ENCODE assay signal across 16 mouse cellular contexts in the genomic region with DNA sequence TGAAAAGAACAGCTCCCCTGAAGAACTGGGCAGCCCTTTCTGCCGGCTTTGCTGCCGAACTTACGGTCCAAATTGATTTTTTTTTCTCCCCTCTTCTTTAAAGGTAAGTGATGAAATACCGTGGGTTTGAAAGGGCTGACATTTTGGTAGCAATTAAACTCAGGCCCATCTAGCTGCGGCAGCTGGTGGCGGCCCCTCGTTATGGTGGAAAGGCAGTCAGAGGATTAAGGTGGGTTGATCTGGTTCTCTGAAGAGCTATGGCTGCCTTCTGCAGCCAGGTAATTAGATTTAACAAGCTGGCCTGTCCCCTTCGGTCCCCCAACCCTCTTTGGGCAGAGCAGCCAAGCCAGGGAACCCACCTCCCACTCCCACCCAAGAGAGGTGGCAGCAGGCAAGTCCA.
DNase-seq lines count a peak whose midpoint lies in the region; ATAC-seq and TF ChIP-seq lines count a peak whose summit lies in the region.
"Had no signal": no experiment of that assay in that cellular context is flagged by ENCODE, and none has a peak within 500 bp of the region (broad histone marks: within the 10 kb centered on the region; RNA-seq: fewer than 3 reads in every experiment).

No protein-coding gene starts in this region.

- no peak for TF ChIP-seq CTCF in forebrain, postnatal 0 days (IDR thresholded peaks at IDR 0.05; ENCODE audit: low read depth)

- no peak overlapping the region for H3K4me3 ChIP-seq in forebrain, postnatal 0 days (ENCODE audit: low read depth, low read length)
- no peak overlapping the region for H3K4me3 ChIP-seq in forebrain, embryonic 11.5 days (ENCODE audit: low read depth, low read length)
- no peak overlapping the region for H3K4me3 ChIP-seq in midbrain, embryonic 14.5 days (replicated peaks; ENCODE audit: low read depth, low read length)
- no peak overlapping the region for H3K4me3 ChIP-seq in midbrain, embryonic 13.5 days (replicated peaks)
- no peak overlapping the region for H3K4me3 ChIP-seq in neural tube, embryonic 13.5 days
- H3K4me3 ChIP-seq: embryonic facial prominence, embryonic 10.5 days; heart, embryonic 13.5 days had no signal

- no peak for DNase-seq in forebrain, postnatal 0 days
- no peak for DNase-seq in forebrain, embryonic 11.5 days (ENCODE audit: low spot score)
- peak; percentile 22 for DNase-seq in midbrain, embryonic 14.5 days
- peak; percentile 7 for DNase-seq in forelimb bud, embryonic 11.5 days (ENCODE audit: low read depth, low spot score)
- DNase-seq in heart, adult 18-20 months: no peak
- DNase-seq: adrenal gland, adult 2 months; adrenal gland, postnatal 25 days; cerebellum, adult 2 months; cerebellum, postnatal 10 days; gastrocnemius, postnatal 14 days; heart, postnatal 36 days had no signal

- no peak for ATAC-seq in forebrain, postnatal 0 days
- no peak for ATAC-seq in forebrain, embryonic 11.5 days (replicated peaks; ENCODE audit: low FRiP score)
- ATAC-seq in midbrain, embryonic 14.5 days (ENCODE audit: low FRiP score, low TSS enrichment): no peak
- no peak for ATAC-seq in midbrain, embryonic 13.5 days
- ATAC-seq in neural tube, embryonic 13.5 days (ENCODE audit: low read depth): no peak
- ATAC-seq: hindbrain, postnatal 0 days had no signal

- H3K4me2 ChIP-seq in forebrain, postnatal 0 days (ENCODE audit: low read depth): no peak overlapping the region
- H3K4me2 ChIP-seq in forebrain, embryonic 11.5 days (ENCODE audit: low read depth, low read length, severe bottlenecking): no peak overlapping the region
- H3K4me2 ChIP-seq in midbrain, embryonic 14.5 days (ENCODE audit: low read length): no peak overlapping the region
- H3K4me2 ChIP-seq in midbrain, embryonic 13.5 days (replicated peaks): no peak overlapping the region
- H3K4me2 ChIP-seq in neural tube, embryonic 13.5 days: no peak overlapping the region
- H3K4me2 ChIP-seq: heart, embryonic 13.5 days had no signal

- H3K9ac ChIP-seq in forebrain, postnatal 0 days: no peak overlapping the region
- H3K9ac ChIP-seq in forebrain, embryonic 11.5 days (ENCODE audit: low read length): no peak overlapping the region
- H3K9ac ChIP-seq in midbrain, embryonic 14.5 days (replicated peaks; ENCODE audit: low read length): no peak overlapping the region
- no peak overlapping the region for H3K9ac ChIP-seq in midbrain, embryonic 13.5 days (replicated peaks)
- H3K9ac ChIP-seq in neural tube, embryonic 13.5 days: no peak overlapping the region
- H3K9ac ChIP-seq: heart, embryonic 13.5 days had no signal

- H3K4me1 ChIP-seq in forebrain, postnatal 0 days (ENCODE audit: insufficient read depth): no peaks in the 10 kb centered on the region
- H3K4me1 ChIP-seq in forebrain, embryonic 11.5 days (replicated peaks; ENCODE audit: control insufficient read depth, insufficient read depth, low read length): peaks cover 4% of the 10 kb centered on the region; the same call in 1 of the 2 replicates
- H3K4me1 ChIP-seq in midbrain, embryonic 14.5 days (ENCODE audit: control insufficient read depth, insufficient read depth, low read length): peaks cover 6% of the 10 kb centered on the region; the same call in 1 of the 2 replicates
- H3K4me1 ChIP-seq in midbrain, embryonic 13.5 days (replicated peaks): peaks cover 17% of the 10 kb centered on the region
- H3K4me1 ChIP-seq in neural tube, embryonic 13.5 days (replicated peaks): peaks cover 20% of the 10 kb centered on the region; the same call in 1 of the 2 replicates

- H3K9me3 ChIP-seq in forebrain, postnatal 0 days (ENCODE audit: low read length): no peaks in the 10 kb centered on the region
- no peaks in the 10 kb centered on the region for H3K9me3 ChIP-seq in forebrain, embryonic 11.5 days (ENCODE audit: control insufficient read depth, low read length)
- H3K9me3 ChIP-seq in midbrain, embryonic 14.5 days (ENCODE audit: control insufficient read depth, low read length): no peaks in the 10 kb centered on the region
- H3K9me3 ChIP-seq in midbrain, embryonic 13.5 days: no peaks in the 10 kb centered on the region
- no peaks in the 10 kb centered on the region for H3K9me3 ChIP-seq in neural tube, embryonic 13.5 days

- WGBS in forebrain, postnatal 0 days: 14% methylated on average over 8 of the region's 8 CpGs
- WGBS in forebrain, embryonic 11.5 days: 21% methylated on average over 8 of the region's 8 CpGs
- WGBS in midbrain, embryonic 14.5 days: 53% methylated on average over 8 of the region's 8 CpGs
- 38% methylated on average over 8 of the region's 8 CpGs for WGBS in midbrain, embryonic 13.5 days
- WGBS in neural tube, embryonic 13.5 days: 18% methylated on average over 8 of the region's 8 CpGs

- no peaks in the 10 kb centered on the region for H3K36me3 ChIP-seq in forebrain, postnatal 0 days (ENCODE audit: insufficient read depth)
- H3K36me3 ChIP-seq in forebrain, embryonic 11.5 days (ENCODE audit: control insufficient read depth, insufficient read depth, low read length): no peaks in the 10 kb centered on the region
- no peaks in the 10 kb centered on the region for H3K36me3 ChIP-seq in midbrain, embryonic 14.5 days (ENCODE audit: control insufficient read depth, insufficient read depth, low read length)
- no peaks in the 10 kb centered on the region for H3K36me3 ChIP-seq in midbrain, embryonic 13.5 days
- no peaks in the 10 kb centered on the region for H3K36me3 ChIP-seq in neural tube, embryonic 13.5 days
- H3K36me3 ChIP-seq: embryonic facial prominence, embryonic 10.5 days; heart, embryonic 13.5 days had no signal

- peak overlapping the region; percentile 50; the same call in 1 of the 2 replicates for H3K27ac ChIP-seq in forebrain, postnatal 0 days (ENCODE audit: low read depth, low read length)
- no peak overlapping the region for H3K27ac ChIP-seq in forebrain, embryonic 11.5 days (ENCODE audit: low read depth, low read length)
- no peak overlapping the region; the same call in 1 of the 2 replicates for H3K27ac ChIP-seq in midbrain, embryonic 14.5 days (replicated peaks; ENCODE audit: low read depth, low read length)
- H3K27ac ChIP-seq in midbrain, embryonic 13.5 days: no peak overlapping the region
- H3K27ac ChIP-seq in neural tube, embryonic 13.5 days (replicated peaks): peak overlapping the region; percentile 24
- H3K27ac ChIP-seq: embryonic facial prominence, embryonic 10.5 days; heart, embryonic 13.5 days; hindbrain, postnatal 0 days had no signal

- peaks cover 5% of the 10 kb centered on the region; the same call in 1 of the 2 replicates for H3K27me3 ChIP-seq in forebrain, postnatal 0 days (ENCODE audit: insufficient read depth, low read length)
- H3K27me3 ChIP-seq in forebrain, embryonic 11.5 days (ENCODE audit: control insufficient read depth, insufficient read depth, low read length): peaks cover 4% of the 10 kb centered on the region; the same call in 1 of the 2 replicates
- H3K27me3 ChIP-seq in midbrain, embryonic 14.5 days (ENCODE audit: control insufficient read depth, insufficient read depth, low read length): no peaks in the 10 kb centered on the region
- H3K27me3 ChIP-seq in midbrain, embryonic 13.5 days: no peaks in the 10 kb centered on the region
- H3K27me3 ChIP-seq in neural tube, embryonic 13.5 days: peaks cover 6% of the 10 kb centered on the region; the same call in 1 of the 2 replicates

Comparison
In these comparisons a context has a peak if more than half of its experiments do, and no peak if none do; other contexts are left out.
1. H3K27ac ChIP-seq: peak in forebrain, postnatal 0 days (single experiment) and neural tube, embryonic 13.5 days (single experiment); none in forebrain, embryonic 11.5 days (single experiment), midbrain, embryonic 14.5 days (single experiment) and midbrain, embryonic 13.5 days (single experiment).
2. DNase-seq: peak in midbrain, embryonic 14.5 days (single experiment) and forelimb bud, embryonic 11.5 days (single experiment); none in forebrain, postnatal 0 days (single experiment), forebrain, embryonic 11.5 days (single experiment) and heart, adult 18-20 months (0 of 2).